Mouse (Mus musculus): ENCODE results near the gene Ramp1.

- TF ChIP-seq POLR2A (IDR thresholded peaks at IDR 0.05; ENCODE audit: low read depth, low read length) (no peak), CTCF (IDR thresholded peaks at IDR 0.05; ENCODE audit: extremely low read depth, insufficient read depth, insufficient read length, insufficient replicate concordance) (no peak)
These were observed 12.8 kb upstream of the Ramp1 start for GRCm38 (mm10) chr1:91166798-91167197.
